Mouse (Mus musculus) left cerebral cortex, postnatal 10 days (tissue): Measurements from ENCODE around the gene Siah2. TPM values are rescaled to one million over a fixed set of nuclear protein-coding genes. Genes with fewer than 3 reads are reported as not detected.

Experiments used
- total RNA-seq, 2 experiments: library from RNA; stranded (reverse); gene quantifications; 2 replicates each; pipeline ENCODE4 v1.2.3; 2021

The Siah2 gene
- total RNA-seq, 2 experiments from 2014 or later, result 17.8 to 19.2 TPM

Other genes with a start within 250 kb of the Siah2 start
- 10 to 100 TPM; 41.9 to 42.4 TPM for gene Eif2a, start 166.6 kb downstream of the Siah2 start, total RNA-seq
- gene Serp1, start 166.5 kb downstream of the Siah2 start, total RNA-seq, result 10 to 100 TPM; 26.0 to 26.1 TPM
- 100 to 1,000 TPM; 180 to 191 TPM for gene Selenot, start 115.8 kb downstream of the Siah2 start, total RNA-seq
- 1 to 10 TPM; 1.5 to 1.9 TPM for gene Erich6, start 55.2 kb downstream of the Siah2 start, total RNA-seq
- 1 to 10 TPM; 1.1 TPM for gene Mindy4b-ps, start 129.9 kb upstream of the Siah2 start, total RNA-seq
- 1 to 10 TPM; 2.0 to 2.7 TPM for gene Clrn1, start 192.9 kb upstream of the Siah2 start, total RNA-seq